Mouse (Mus musculus) lung, postnatal 0 days (tissue): ENCODE results near the gene Reps1.

ENCODE experiments used
- CTCF ChIP-seq: IDR thresholded peaks from 2 replicates; pipeline ENCODE4 v1.5.1; 2016; ENCODE audit warnings: antibody characterized with exemption, mild to moderate bottlenecking
- EP300 ChIP-seq: IDR thresholded peaks from 2 replicates; pipeline ENCODE4 v1.6.1; 2016; ENCODE audit warnings: antibody characterized with exemption, mild to moderate bottlenecking, control low read depth

DNA sequence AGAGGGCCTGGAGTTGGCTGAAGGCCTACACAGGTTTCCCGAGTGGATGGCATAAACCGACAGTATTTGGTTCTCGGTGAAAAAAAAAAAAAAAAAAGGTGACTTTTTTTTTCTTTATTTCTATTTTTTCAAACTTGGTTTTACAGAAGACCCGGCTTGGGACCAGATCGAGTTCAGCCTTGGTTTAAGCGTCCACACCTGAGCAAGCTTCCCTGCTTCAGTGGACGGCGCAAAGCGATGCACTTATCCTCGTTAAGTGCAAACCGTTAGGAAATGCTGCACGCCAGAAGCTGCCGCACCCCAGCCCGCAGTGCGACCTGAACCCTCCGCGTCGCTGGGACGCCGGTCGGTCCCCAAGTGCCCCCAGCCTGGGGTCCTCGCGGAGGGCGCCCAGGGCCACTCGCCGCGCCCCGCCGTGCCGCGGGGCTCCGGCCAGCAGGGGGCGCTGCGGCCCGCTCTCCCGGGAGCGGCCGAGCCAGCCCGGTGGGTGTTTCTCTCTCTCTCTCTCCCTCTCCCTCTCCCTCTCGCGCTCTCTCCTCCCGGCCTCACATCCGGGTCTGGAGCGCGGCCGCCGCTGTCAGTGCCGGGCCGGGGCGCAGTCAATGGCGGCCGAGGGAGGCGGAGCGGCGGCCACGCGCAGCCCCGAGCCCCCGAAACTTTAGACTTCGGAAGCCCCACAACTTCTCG, 509 bp upstream of the Reps1 start:
- TF ChIP-seq CTCF (peak; percentile 62), EP300 (no peak)
